Mouse (Mus musculus) urinary bladder, postnatal 4 days (tissue): ENCODE results near the gene Mapkap1.

Experiments
- DNase-seq, 2 experiments: peaks; one replicate each; pipeline ENCODE4 v3.0.0; 2021 to 2022; ENCODE audit warnings: low spot score in 2 of 2

Mapkap1 gene

GRCm38 (mm10) chr2:34573073-34573472 lies 166.5 kb downstream of the Mapkap1 start:
- DNase-seq = no peak

- no peak for DNase-seq
Observed at GRCm38 (mm10) chr2:34588546-34588945, 182.0 kb downstream of the Mapkap1 start.

GRCm38 (mm10) chr2:34591721-34592360 lies 185.3 kb downstream of the Mapkap1 start:
- no peak for DNase-seq

GRCm38 (mm10) chr2:34592361-34592960 lies 185.9 kb downstream of the Mapkap1 start:
- no peak for DNase-seq

GRCm38 (mm10) chr2:34594001-34594400 lies 187.4 kb downstream of the Mapkap1 start:
- DNase-seq = no peak

- no peak for DNase-seq
Observed at GRCm38 (mm10) chr2:34599606-34600255, 193.2 kb downstream of the Mapkap1 start.

- no peak for DNase-seq
Observed at GRCm38 (mm10) chr2:34600734-34601133, 194.2 kb downstream of the Mapkap1 start.

GRCm38 (mm10) chr2:34602111-34602541 lies 195.6 kb downstream of the Mapkap1 start:
- DNase-seq = no peak

GRCm38 (mm10) chr2:34602896-34603295 lies 196.3 kb downstream of the Mapkap1 start:
- no peak for DNase-seq

GRCm38 (mm10) chr2:34603653-34604214 lies 197.2 kb downstream of the Mapkap1 start:
- DNase-seq = no peak

GRCm38 (mm10) chr2:34605040-34605439 lies 198.5 kb downstream of the Mapkap1 start:
- DNase-seq = no peak

GRCm38 (mm10) chr2:34608917-34609316 lies 202.3 kb downstream of the Mapkap1 start:
- no peak for DNase-seq

- DNase-seq = no peak
Observed at GRCm38 (mm10) chr2:34609516-34609915, 202.9 kb downstream of the Mapkap1 start.

GRCm38 (mm10) chr2:34620778-34621415 lies 214.3 kb downstream of the Mapkap1 start:
- no peak for DNase-seq

- DNase-seq = no peak
Observed at GRCm38 (mm10) chr2:34621485-34621884, 214.9 kb downstream of the Mapkap1 start.

GRCm38 (mm10) chr2:34622518-34622917 lies 215.9 kb downstream of the Mapkap1 start:
- DNase-seq = no peak

GRCm38 (mm10) chr2:34623181-34623580 lies 216.6 kb downstream of the Mapkap1 start:
- DNase-seq = no peak

GRCm38 (mm10) chr2:34624076-34624475 lies 217.5 kb downstream of the Mapkap1 start:
- DNase-seq = no peak

- DNase-seq = no peak
Observed at GRCm38 (mm10) chr2:34627328-34628226, 221.0 kb downstream of the Mapkap1 start.

GRCm38 (mm10) chr2:34628903-34629540 lies 222.5 kb downstream of the Mapkap1 start:
- DNase-seq = no peak

GRCm38 (mm10) chr2:34629758-34630157 lies 223.2 kb downstream of the Mapkap1 start:
- no peak for DNase-seq
